Mouse (Mus musculus): ENCODE measurements at regions not wholly inside any gene's neighbourhood (a gene's known extent, or its start where the extent isn't known, plus 50 kb on each side); places are given as distances from the start of the nearest gene placed in this dataset.

GRCm38 (mm10) chr13:90799641-90800040 is 105.5 kb downstream of the Atp6ap1l start:
- Histone ChIP-seq H3K27me3 (ENCODE audit: control insufficient read depth, insufficient read depth, low read length) (no peaks in the 10 kb centered on the region), H3K9me3 (ENCODE audit: control insufficient read depth, low read length) (no peaks in the 10 kb centered on the region), H3K36me3 (ENCODE audit: control insufficient read depth, insufficient read depth, low read length) (no peaks in the 10 kb centered on the region), H3K27ac (replicated peaks) (no peak overlapping the region), H3K4me1 (replicated peaks; ENCODE audit: control insufficient read depth, insufficient read depth) (no peaks in the 10 kb centered on the region), H3K4me3 (ENCODE audit: low read depth, low read length) (no peak overlapping the region), H3K9ac (ENCODE audit: low read length) (no peak overlapping the region), H3K4me2 (replicated peaks; ENCODE audit: low read depth) (no peak overlapping the region)
- 19% methylated on average over 2 of the region's 2 CpGs for WGBS
- ATAC-seq (ENCODE audit: low FRiP score, low TSS enrichment) (no peak), DNase-seq (ENCODE audit: low spot score) (no peak)
- TF ChIP-seq EP300 (optimal IDR thresholded peaks at IDR 0.05) (no peak), CTCF (IDR thresholded peaks at IDR 0.05; ENCODE audit: low read depth) (no peak)

- Histone ChIP-seq H3K4me3 (ENCODE audit: low read depth, low read length) (no peak overlapping the region), H3K27me3 (ENCODE audit: control insufficient read depth, insufficient read depth, low read length) (no peaks in the 10 kb centered on the region), H3K36me3 (ENCODE audit: control insufficient read depth, insufficient read depth, low read length) (no peaks in the 10 kb centered on the region), H3K9ac (ENCODE audit: low read length) (no peak overlapping the region), H3K27ac (replicated peaks) (no peak overlapping the region), H3K4me1 (replicated peaks; ENCODE audit: control insufficient read depth, insufficient read depth) (no peaks in the 10 kb centered on the region), H3K9me3 (ENCODE audit: control insufficient read depth, low read length) (no peaks in the 10 kb centered on the region), H3K4me2 (replicated peaks; ENCODE audit: low read depth) (no peak overlapping the region)
- DNase-seq (ENCODE audit: low spot score), result peak; percentile 51
- peak; percentile 54; the same call in 1 of the 2 replicates for ATAC-seq (ENCODE audit: low FRiP score, low TSS enrichment)
- WGBS, result 18% methylated on average over 6 of the region's 6 CpGs
- TF ChIP-seq CTCF (IDR thresholded peaks at IDR 0.05; ENCODE audit: low read depth), result no peak
- no peak for TF ChIP-seq EP300 (optimal IDR thresholded peaks at IDR 0.05)
Observed at GRCm38 (mm10) chr13:90798791-90799542, 106.2 kb downstream of the Atp6ap1l start.

- no peak for DNase-seq (ENCODE audit: low spot score)
- Histone ChIP-seq H3K27me3 (ENCODE audit: control insufficient read depth, insufficient read depth, low read length) (no peaks in the 10 kb centered on the region), H3K4me2 (replicated peaks; ENCODE audit: low read depth) (no peak overlapping the region), H3K9ac (ENCODE audit: low read length) (no peak overlapping the region), H3K36me3 (ENCODE audit: control insufficient read depth, insufficient read depth, low read length) (no peaks in the 10 kb centered on the region), H3K4me3 (ENCODE audit: low read depth, low read length) (no peak overlapping the region), H3K4me1 (replicated peaks; ENCODE audit: control insufficient read depth, insufficient read depth) (no peaks in the 10 kb centered on the region), H3K9me3 (ENCODE audit: control insufficient read depth, low read length) (no peaks in the 10 kb centered on the region), H3K27ac (replicated peaks) (no peak overlapping the region)
- WGBS, result 37% methylated on average over 2 of the region's 2 CpGs
- no peak for ATAC-seq (ENCODE audit: low FRiP score, low TSS enrichment)
- no peak for TF ChIP-seq EP300 (optimal IDR thresholded peaks at IDR 0.05)
- TF ChIP-seq CTCF (IDR thresholded peaks at IDR 0.05; ENCODE audit: low read depth), result no peak
Observed at GRCm38 (mm10) chr13:90798381-90798780, 106.8 kb downstream of the Atp6ap1l start.

GRCm38 (mm10) chr13:90797209-90797608 is 107.9 kb downstream of the Atp6ap1l start:
- Histone ChIP-seq H3K9ac (ENCODE audit: low read length) (no peak overlapping the region), H3K27ac (replicated peaks) (no peak overlapping the region), H3K36me3 (ENCODE audit: control insufficient read depth, insufficient read depth, low read length) (no peaks in the 10 kb centered on the region), H3K4me3 (ENCODE audit: low read depth, low read length) (no peak overlapping the region), H3K27me3 (ENCODE audit: control insufficient read depth, insufficient read depth, low read length) (no peaks in the 10 kb centered on the region), H3K4me1 (replicated peaks; ENCODE audit: control insufficient read depth, insufficient read depth) (no peaks in the 10 kb centered on the region), H3K9me3 (ENCODE audit: control insufficient read depth, low read length) (no peaks in the 10 kb centered on the region), H3K4me2 (replicated peaks; ENCODE audit: low read depth) (no peak overlapping the region)
- WGBS, result 64% methylated on average over 3 of the region's 3 CpGs
- no peak for TF ChIP-seq CTCF (IDR thresholded peaks at IDR 0.05; ENCODE audit: low read depth)
- no peak for TF ChIP-seq EP300 (optimal IDR thresholded peaks at IDR 0.05)
- ATAC-seq (ENCODE audit: low FRiP score, low TSS enrichment) (no peak), DNase-seq (ENCODE audit: low spot score) (no peak)

- Histone ChIP-seq H3K4me1 (replicated peaks; ENCODE audit: control insufficient read depth, insufficient read depth) (no peaks in the 10 kb centered on the region), H3K4me3 (ENCODE audit: low read depth, low read length) (no peak overlapping the region), H3K9me3 (ENCODE audit: control insufficient read depth, low read length) (no peaks in the 10 kb centered on the region), H3K36me3 (ENCODE audit: control insufficient read depth, insufficient read depth, low read length) (no peaks in the 10 kb centered on the region), H3K27me3 (ENCODE audit: control insufficient read depth, insufficient read depth, low read length) (no peaks in the 10 kb centered on the region), H3K9ac (ENCODE audit: low read length) (no peak overlapping the region), H3K27ac (replicated peaks) (no peak overlapping the region), H3K4me2 (replicated peaks; ENCODE audit: low read depth) (no peak overlapping the region)
- 85% methylated on average over 4 of the region's 4 CpGs for WGBS
- DNase-seq (ENCODE audit: low spot score) (no peak), ATAC-seq (ENCODE audit: low FRiP score, low TSS enrichment) (peak; percentile 42; the same call in 1 of the 2 replicates)
- no peak for TF ChIP-seq CTCF (IDR thresholded peaks at IDR 0.05; ENCODE audit: low read depth)
Observed at GRCm38 (mm10) chr13:90796809-90797208, 108.3 kb downstream of the Atp6ap1l start.

- no peaks in the 10 kb centered on the region for H3K27me3 ChIP-seq (ENCODE audit: control insufficient read depth, insufficient read depth, low read length)
- no peak overlapping the region for H3K27ac ChIP-seq (replicated peaks)
- WGBS, result 86% methylated on average over 1 of the region's 1 CpGs
- no peaks in the 10 kb centered on the region for H3K9me3 ChIP-seq (ENCODE audit: control insufficient read depth, low read length)
- H3K4me3 ChIP-seq (ENCODE audit: low read depth, low read length), result no peak overlapping the region
- ATAC-seq (ENCODE audit: low FRiP score, low TSS enrichment) (no peak), DNase-seq (ENCODE audit: low spot score) (no peak)
- TF ChIP-seq CTCF (IDR thresholded peaks at IDR 0.05; ENCODE audit: low read depth), result no peak
- H3K4me2 ChIP-seq (replicated peaks; ENCODE audit: low read depth), result no peak overlapping the region
- H3K4me1 ChIP-seq (replicated peaks; ENCODE audit: control insufficient read depth, insufficient read depth), result no peaks in the 10 kb centered on the region
- H3K9ac ChIP-seq (ENCODE audit: low read length), result no peak overlapping the region
- H3K36me3 ChIP-seq (ENCODE audit: control insufficient read depth, insufficient read depth, low read length), result no peaks in the 10 kb centered on the region
Observed at GRCm38 (mm10) chr13:90782435-90782834, 122.7 kb downstream of the Atp6ap1l start.

Data from stomach, postnatal 0 days (tissue).